Mouse (Mus musculus) adrenal gland, postnatal 36 days (tissue): ENCODE data around the gene Cyp2c40. TPM values are rescaled to one million over a fixed set of nuclear protein-coding genes. Genes with fewer than 3 reads are reported as not detected.
"Not testable (repeated sequence)": the region's sequence is repeated elsewhere in the genome, so short reads cannot be mapped to it uniquely, and the experiment has no call there.

Experiments used
- DNase-seq, 2 experiments: peaks; one replicate each; pipeline ENCODE4 v3.0.0; 2021; ENCODE audit warnings: mixed read lengths in 1 of 2
- long read RNA-seq, 2 experiments: library from polyadenylated mRNA; stranded (forward); transcript quantifications; one replicate each; pipeline ENCODE4 v2.0.0; 2021; ENCODE audit warnings: borderline sequencing depth in 2 of 2
- total RNA-seq, 2 experiments: library from RNA; stranded (reverse); gene quantifications; 2 replicates each; pipeline ENCODE4 v1.2.3; 2021

Cyp2c40 gene
- total RNA-seq, result not detected
- long read RNA-seq, experiment 1, result 0 reads
- long read RNA-seq, experiment 2, result 0 reads

- not testable (repeated sequence) for DNase-seq
Measured at GRCm38 (mm10) chr19:39812714-39813113, at the start of gene Cyp2c40. TSS of gene Cyp2c40 (minus strand) at chr19:39812814.

GRCm38 (mm10) chr19:39820931-39821330 lies 8.3 kb upstream of the Cyp2c40 start:
- not testable (repeated sequence) for DNase-seq

- not testable (repeated sequence) for DNase-seq
Measured at GRCm38 (mm10) chr19:39816400-39816799, 3.8 kb upstream of the Cyp2c40 start.

- DNase-seq, result not testable (repeated sequence)
Measured at GRCm38 (mm10) chr19:39815991-39816390, 3.4 kb upstream of the Cyp2c40 start.

- DNase-seq, result not testable (repeated sequence)
Measured at GRCm38 (mm10) chr19:39785458-39785857, 27.2 kb downstream of the Cyp2c40 start.

GRCm38 (mm10) chr19:39745357-39745756 lies 67.3 kb downstream of the Cyp2c40 start:
- DNase-seq, result no peak

- DNase-seq, result not testable (repeated sequence)
Measured at GRCm38 (mm10) chr19:39744361-39744760, 68.3 kb downstream of the Cyp2c40 start.

- no peak for DNase-seq
Measured at GRCm38 (mm10) chr19:39740920-39741319, 71.7 kb downstream of the Cyp2c40 start, which contains the start of gene Cyp2c68. TSS of gene Cyp2c68 (minus strand) at chr19:39741054.

Other genes starting within 250 kb of the Cyp2c40 start
- gene Cyp2c67, start 163.8 kb downstream of the Cyp2c40 start, total RNA-seq, result under 1 TPM in 1 of 2 experiments, not detected in 1; 0.23 TPM
- gene Cyp2c68, start 71.8 kb downstream of the Cyp2c40 start, total RNA-seq, result under 1 TPM in 1 of 2 experiments, not detected in 1; 0.20 TPM
- not detected for gene Cyp2c69, start 74.0 kb upstream of the Cyp2c40 start, total RNA-seq
- under 1 TPM in 1 of 2 experiments, not detected in 1; 0.17 TPM for gene Cyp2c37, start 179.6 kb upstream of the Cyp2c40 start, total RNA-seq